Comparison of ENCODE assay signal across 8 mouse cellular contexts in the genomic region with DNA sequence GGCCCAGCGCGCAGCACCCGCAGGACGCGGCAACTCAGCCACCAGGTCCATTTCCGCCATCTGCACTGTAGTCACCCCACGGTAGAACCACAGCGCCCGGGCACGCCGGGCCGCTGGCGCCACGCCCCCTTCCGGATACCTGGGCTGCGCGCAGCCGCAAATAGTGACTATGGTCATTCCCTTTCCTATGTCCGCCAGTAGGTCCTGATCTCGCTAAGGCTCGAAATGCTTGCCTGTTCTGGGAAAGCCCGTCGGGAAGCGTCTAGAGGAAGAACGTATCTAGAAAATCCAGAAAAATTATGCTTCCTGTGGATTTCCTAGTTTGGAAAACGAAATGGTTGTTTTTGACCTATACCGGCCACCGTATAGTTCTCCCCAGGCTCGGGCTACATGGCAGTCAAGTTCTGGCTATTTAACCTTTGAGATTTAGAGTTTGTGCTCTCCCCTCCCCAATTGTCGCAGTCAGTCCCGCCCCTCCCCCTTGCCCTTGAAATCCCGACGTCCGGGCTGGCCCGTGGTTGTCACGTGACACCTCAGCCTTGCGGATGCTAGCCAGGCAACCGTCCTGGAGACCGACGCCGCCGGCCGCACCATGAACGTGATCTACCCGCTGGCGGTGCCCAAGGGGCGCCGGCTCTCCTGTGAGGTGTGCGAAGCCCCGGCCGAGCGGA. TPM values are rescaled to one million over a fixed set of nuclear protein-coding genes. Genes with fewer than 3 reads are reported as not detected.
DNase-seq lines count a peak whose midpoint lies in the region; ATAC-seq and TF ChIP-seq lines count a peak whose summit lies in the region.

Gene Ppcs (minus strand): TSS at position 127 of the 671 bp plus-strand sequence.
Gene Zmynd12 (plus strand): TSS at position 521 of the 671 bp plus-strand sequence.

- peak; percentile 93 for DNase-seq in CD4-positive helper T cell, adult 2 months (ENCODE audit: low read depth, low spot score)
- DNase-seq in brain, embryonic 14.5 days (ENCODE audit: low read depth): peak; percentile 96
- DNase-seq in liver: peak; percentile 92
- peak; percentile 33 to 66 for DNase-seq in monocyte, adult 2 months (ENCODE audit: low read depth in 1 of 2, low spot score in 2 of 2)
- DNase-seq in spleen, postnatal 14 days (ENCODE audit: low spot score in 2 of 2): peak; percentile 86 to 87

- peak within 1 kb of the TSS; percentile 83 for H3K27ac ChIP-seq in heart, embryonic 11.5 days (ENCODE audit: low read depth, low read length)
- peak within 1 kb of the TSS; percentile 97 for H3K27ac ChIP-seq in kidney, embryonic 15.5 days

- H3K4me1 ChIP-seq in heart, embryonic 11.5 days (ENCODE audit: control insufficient read depth, insufficient read depth, low read length): peaks cover 4% of the 10 kb centered on the region; the same call in 1 of the 2 replicates
- H3K4me1 ChIP-seq in kidney, embryonic 15.5 days: peaks cover 28% of the 10 kb centered on the region

- peak; percentile 11; the same call in 1 of the 2 replicates for TF ChIP-seq CTCF in brain, embryonic 14.5 days (IDR thresholded peaks at IDR 0.05; ENCODE audit: borderline replicate concordance, extremely low read depth, insufficient read depth, insufficient read length)

- H3K36me3 ChIP-seq in heart, embryonic 11.5 days (ENCODE audit: control insufficient read depth, insufficient read depth, low read length): no peaks in the 10 kb centered on the region
- H3K36me3 ChIP-seq in kidney, embryonic 15.5 days: peaks cover 20% of the 10 kb centered on the region

- peak; percentile 67; the same call in 1 of the 2 replicates for TF ChIP-seq POLR2A in brain, embryonic 14.5 days (IDR thresholded peaks at IDR 0.05; ENCODE audit: borderline replicate concordance, extremely low read depth, insufficient read depth, insufficient read length, poor library complexity, severe bottlenecking)

- H3K4me2 ChIP-seq in heart, embryonic 11.5 days: peak within 1 kb of the TSS; percentile 90
- H3K4me2 ChIP-seq in kidney, embryonic 15.5 days: peak within 1 kb of the TSS; percentile 91

- no peaks in the 10 kb centered on the region for H3K27me3 ChIP-seq in heart, embryonic 11.5 days (ENCODE audit: control insufficient read depth, insufficient read depth, low read length)
- H3K27me3 ChIP-seq in kidney, embryonic 15.5 days: no peaks in the 10 kb centered on the region

- H3K9ac ChIP-seq in heart, embryonic 11.5 days (ENCODE audit: low read depth, low read length): peak within 1 kb of the TSS; percentile 84
- H3K9ac ChIP-seq in kidney, embryonic 15.5 days: peak within 1 kb of the TSS; percentile 69

- ATAC-seq in erythroblast, adult 5-6 weeks (replicated peaks; ENCODE audit: low FRiP score, poor library complexity, severe bottlenecking): peak; percentile 78
- peak; percentile 90 for ATAC-seq in heart, embryonic 11.5 days (replicated peaks; ENCODE audit: insufficient number of reproducible peaks, low FRiP score, low TSS enrichment)
- peak; percentile 96 for ATAC-seq in kidney, embryonic 15.5 days (replicated peaks; ENCODE audit: low FRiP score)

- no peaks in the 10 kb centered on the region for H3K9me3 ChIP-seq in heart, embryonic 11.5 days (replicated peaks; ENCODE audit: control insufficient read depth, low read length)
- H3K9me3 ChIP-seq in kidney, embryonic 15.5 days (replicated peaks): no peaks in the 10 kb centered on the region

- WGBS in heart, embryonic 11.5 days (ENCODE audit: insufficient replicate concordance): under 1% methylated on average over 51 of the region's 52 CpGs
- WGBS in kidney, embryonic 15.5 days: under 1% methylated on average over 52 of the region's 52 CpGs

- peak within 1 kb of the TSS; percentile 65 for H3K4me3 ChIP-seq in heart, embryonic 11.5 days (ENCODE audit: low read depth, low read length)
- peak within 1 kb of the TSS; percentile 61 for H3K4me3 ChIP-seq in kidney, embryonic 15.5 days (replicated peaks)

RNA-seq across cellular contexts. Expression of gene Ppcs, which starts in this region (rescaled TPM):
- 10.4 and 12.1 TPM in 2 replicates for polyA plus RNA-seq in brain, embryonic 14.5 days (2012; rRNA removed)
- total RNA-seq in erythroblast, adult 5-6 weeks (2015; ENCODE audit: low replicate concordance): 4.2 and 8.1 TPM in 2 replicates
- total RNA-seq in erythroblast, adult 5-6 weeks (2017; ENCODE audit: low replicate concordance): 2.3 and 7.2 TPM in 2 replicates
- 26.6 and 27.1 TPM in 2 replicates for polyA plus RNA-seq in heart, embryonic 11.5 days (2014; fragmentation: Nextera tagmentation; extraction: Ambion mirVana)
- 41.6 and 44.1 TPM in 2 replicates for polyA plus RNA-seq in kidney, embryonic 15.5 days (2015; fragmentation: Nextera tagmentation; extraction: Ambion mirVana)

RNA-seq across cellular contexts. Expression of gene Zmynd12, which starts in this region (rescaled TPM):
- 0.37 and 0.53 TPM in 2 replicates for polyA plus RNA-seq in brain, embryonic 14.5 days (2012; rRNA removed)
- 2.9 TPM in 1 of 2 replicates, not detected in the other for total RNA-seq in erythroblast, adult 5-6 weeks (2015; ENCODE audit: low replicate concordance)
- total RNA-seq in erythroblast, adult 5-6 weeks (2017; ENCODE audit: low replicate concordance): 0.43 TPM in 1 of 2 replicates, not detected in the other
- polyA plus RNA-seq in heart, embryonic 11.5 days (2014; fragmentation: Nextera tagmentation; extraction: Ambion mirVana): not detected in 2 replicates
- 0.44 and 0.51 TPM in 2 replicates for polyA plus RNA-seq in kidney, embryonic 15.5 days (2015; fragmentation: Nextera tagmentation; extraction: Ambion mirVana)

Comparison
In these comparisons a context has a peak if more than half of its experiments do, and no peak if none do; other contexts are left out.
1. Peak in every context shown above with its lines: DNase-seq, ATAC-seq, H3K4me3 ChIP-seq and H3K27ac ChIP-seq.